Mouse (Mus musculus): ENCODE results near the gene Olfr987.
"Not testable (repeated sequence)": the region's sequence is repeated elsewhere in the genome, so short reads cannot be mapped to it uniquely, and the experiment has no call there.

Olfr987 gene

GRCm38 (mm10) chr2:85339215-85339614 lies at the start of gene Olfr987:
Gene Olfr987 (minus strand): TSS chr2:85339315.
- not testable (repeated sequence) for DNase-seq (ENCODE audit: low read depth, low spot score)

- not testable (repeated sequence) for DNase-seq (ENCODE audit: low read depth, low spot score)
These were observed 24.0 kb upstream of the Olfr987 start, which contains the start of gene Olfr988 for GRCm38 (mm10) chr2:85363127-85363526. Gene Olfr988 (minus strand): TSS chr2:85363227.

GRCm38 (mm10) chr2:85339972-85340371 lies 857 bp upstream of the Olfr987 start:
- DNase-seq (ENCODE audit: low read depth, low spot score), result no peak

GRCm38 (mm10) chr2:85319106-85319505 lies 20.0 kb downstream of the Olfr987 start:
- no peak for DNase-seq (ENCODE audit: low read depth, low spot score)

GRCm38 (mm10) chr2:85285406-85285805 lies 53.7 kb downstream of the Olfr987 start:
- DNase-seq (ENCODE audit: low read depth, low spot score), result no peak

GRCm38 (mm10) chr2:85284626-85285025 lies 54.5 kb downstream of the Olfr987 start:
- peak; percentile 2 for DNase-seq (ENCODE audit: low read depth, low spot score)

GRCm38 (mm10) chr2:85283631-85284466 lies 55.3 kb downstream of the Olfr987 start:
- DNase-seq (ENCODE audit: low read depth, low spot score), result peak; percentile 72

- no peak for DNase-seq (ENCODE audit: low read depth, low spot score)
These were observed 58.1 kb downstream of the Olfr987 start for GRCm38 (mm10) chr2:85281023-85281422.
